Mouse (Mus musculus): Measurements from ENCODE around the gene Hoxa2.

The Hoxa2 gene

DNA sequence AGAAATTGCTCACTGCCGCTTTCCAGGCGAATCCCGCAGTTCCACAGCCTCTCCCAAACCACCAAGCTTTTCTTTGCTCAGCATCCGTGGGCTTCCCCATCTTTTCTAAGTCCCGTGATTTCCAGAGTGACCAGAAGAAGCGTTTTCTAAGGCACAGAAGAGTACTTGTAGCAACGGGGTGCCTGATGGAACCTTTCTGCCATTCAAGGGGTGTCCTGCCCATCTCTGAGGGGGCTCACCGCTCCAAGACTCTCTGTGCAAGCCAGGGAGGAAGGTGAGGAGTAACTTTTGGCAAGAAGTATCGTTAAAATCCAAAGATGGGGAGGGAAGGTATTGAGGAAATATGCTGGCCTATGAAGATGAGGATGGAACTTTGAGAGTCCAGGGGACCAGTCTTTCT is 13.2 kb upstream of the Hoxa2 start:
- DNase-seq = no peak

GRCm38 (mm10) chr6:52177061-52177735 is 12.6 kb upstream of the Hoxa2 start, which contains the start of gene 5730596B20Rik:
Gene 5730596B20Rik, plus strand, starts transcription at chr6:52177498.
- DNase-seq = no peak

GRCm38 (mm10) chr6:52176391-52176790 is 11.8 kb upstream of the Hoxa2 start:
- no peak for DNase-seq

DNA sequence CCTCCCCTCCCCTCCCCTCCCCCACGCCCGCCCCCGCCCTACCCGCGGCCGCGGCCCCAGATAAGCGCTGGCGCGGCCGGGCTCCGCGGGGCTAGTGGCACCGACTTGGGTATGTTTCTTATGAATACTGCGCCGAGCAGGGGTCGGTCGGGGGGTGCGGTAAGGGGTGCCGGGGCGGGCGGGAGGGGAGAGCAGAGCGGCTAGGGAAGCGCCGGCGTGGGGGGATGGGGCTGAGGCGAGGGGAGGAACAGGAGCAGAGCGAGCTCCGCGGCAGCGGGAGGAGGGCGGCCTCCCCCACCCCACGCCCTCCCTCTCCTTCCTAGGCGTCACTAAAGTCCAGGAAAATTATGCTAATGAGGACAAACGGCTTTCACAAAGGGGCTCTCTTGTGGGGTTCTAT is 11.2 kb upstream of the Hoxa2 start:
- no peak for DNase-seq

DNA sequence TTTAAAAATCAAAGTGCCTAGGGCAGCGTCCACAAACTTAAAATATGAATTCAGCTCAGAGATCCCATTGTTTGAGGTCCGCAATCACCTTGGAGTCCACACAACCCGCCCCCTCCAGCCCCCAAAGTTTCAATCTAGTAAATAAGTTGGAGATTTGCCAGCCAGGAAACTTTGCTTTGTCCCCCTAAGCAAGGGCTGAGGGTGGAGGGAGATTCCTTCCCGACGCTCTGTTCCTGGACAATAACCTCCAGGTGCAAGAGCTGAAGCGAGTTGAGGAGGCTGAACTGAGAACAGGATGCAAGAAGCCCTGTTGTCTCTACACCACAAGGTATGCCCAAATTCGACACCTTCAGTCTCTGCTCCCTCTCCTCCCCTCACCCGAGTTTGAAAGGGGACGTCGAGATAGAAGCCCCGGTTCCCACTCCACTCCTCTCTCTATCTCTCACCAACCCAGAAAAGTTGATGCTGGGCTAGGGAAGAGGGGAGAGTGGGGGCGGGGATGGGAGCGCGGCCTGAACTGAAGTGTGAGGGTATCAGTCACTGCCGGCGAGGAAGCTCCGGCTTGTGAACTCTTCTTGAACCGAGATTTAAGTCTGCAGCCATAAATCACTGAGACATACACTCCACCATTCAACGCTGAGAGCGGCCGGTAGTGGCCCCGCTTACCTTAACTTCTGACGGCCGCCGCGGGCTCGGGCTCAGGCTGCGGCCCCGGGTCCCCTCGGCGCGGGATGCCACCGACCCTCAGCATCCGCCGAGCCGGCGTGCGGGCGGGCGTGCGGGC is 10.5 kb upstream of the Hoxa2 start:
- no peak for DNase-seq

DNA sequence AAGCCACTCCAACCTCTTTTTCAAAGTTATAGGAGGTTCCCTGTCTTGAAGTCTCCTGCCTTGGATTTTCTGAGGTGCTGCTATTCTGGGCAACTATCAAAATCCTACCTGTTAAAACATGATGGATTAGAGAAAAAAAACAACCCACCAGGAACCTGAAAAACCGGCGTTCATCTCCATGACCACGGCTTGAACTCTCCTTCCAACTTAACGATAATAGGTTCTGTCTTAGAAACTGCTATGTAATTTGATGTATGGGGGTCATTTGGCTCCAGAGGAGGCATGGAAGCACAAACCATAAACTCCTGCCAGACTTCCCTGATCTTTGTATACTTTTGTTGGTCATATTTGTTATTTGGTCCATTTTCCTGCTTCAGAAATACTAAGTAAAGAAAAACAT is 9.0 kb upstream of the Hoxa2 start:
- DNase-seq = no peak

DNA sequence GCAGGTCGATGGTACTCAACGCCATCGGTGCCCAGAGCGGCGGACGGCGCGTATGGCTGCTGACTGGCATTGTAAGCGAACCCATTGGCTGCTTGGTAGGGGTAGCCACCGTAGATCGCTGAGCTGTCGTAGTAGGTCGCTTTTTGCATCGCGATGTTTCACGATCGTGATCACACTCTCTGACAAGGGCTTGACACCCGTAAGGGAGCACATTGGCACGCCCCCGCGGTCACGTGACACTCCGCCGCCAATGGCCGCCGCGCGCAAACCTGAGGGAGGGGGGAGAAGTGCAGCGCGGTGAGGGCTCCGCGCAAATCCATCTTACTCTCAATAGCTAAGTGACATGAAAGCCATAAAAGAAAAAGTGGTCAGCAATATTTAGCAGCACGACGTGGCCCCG is 7.9 kb upstream of the Hoxa2 start:
- peak in 1 of 2 experiments; percentile 55 for DNase-seq

DNA sequence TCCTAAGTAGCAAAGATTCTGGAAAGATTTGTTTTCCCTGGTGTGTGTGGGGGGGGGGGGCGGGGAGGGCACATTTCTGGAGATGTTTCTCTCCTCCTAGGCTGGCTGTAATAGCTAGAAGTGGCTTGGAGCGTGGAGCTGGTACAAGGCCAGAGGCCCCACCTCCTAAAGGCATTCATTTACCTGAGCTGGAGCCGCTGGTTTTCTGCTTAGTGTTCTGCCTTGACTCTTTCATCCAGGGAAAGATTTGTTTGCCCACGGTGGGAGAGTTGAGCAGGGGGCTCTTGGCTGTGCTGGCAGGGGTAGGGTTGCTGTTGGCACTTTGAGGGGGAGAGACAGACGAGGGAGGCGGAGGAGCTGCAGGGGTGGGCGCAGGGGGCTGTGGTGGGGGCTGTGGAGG is 7.3 kb upstream of the Hoxa2 start:
- DNase-seq = no peak

DNA sequence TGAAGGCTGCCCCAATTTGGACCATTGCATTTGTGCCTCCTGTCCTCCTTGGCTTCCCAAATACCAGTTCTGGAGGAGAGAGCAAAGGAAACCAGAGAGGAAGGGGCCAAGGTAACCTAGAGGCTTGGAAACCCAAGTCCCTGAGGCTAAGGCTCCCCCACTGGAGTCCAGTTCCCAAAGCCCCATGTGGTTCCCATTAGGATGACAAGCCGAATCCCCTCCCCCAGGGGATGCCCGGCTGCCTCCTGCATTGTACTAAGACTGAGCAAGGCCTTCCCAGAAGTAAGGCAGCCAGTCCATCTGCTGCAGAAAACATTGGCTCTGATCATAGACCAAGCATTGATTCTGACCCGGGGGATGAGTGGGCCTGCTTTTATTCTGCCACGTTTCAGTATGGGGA is 6.7 kb upstream of the Hoxa2 start:
- DNase-seq = no peak

- DNase-seq = no peak
Observed at GRCm38 (mm10) chr6:52170898-52171223, 6.2 kb upstream of the Hoxa2 start.

- DNase-seq = no peak
Observed at GRCm38 (mm10) chr6:52170166-52170897, 5.7 kb upstream of the Hoxa2 start.

- DNase-seq = no peak
Observed at GRCm38 (mm10) chr6:52169499-52170165, 5.0 kb upstream of the Hoxa2 start.

GRCm38 (mm10) chr6:52168191-52169055 is 3.8 kb upstream of the Hoxa2 start:
- no peak for DNase-seq

DNA sequence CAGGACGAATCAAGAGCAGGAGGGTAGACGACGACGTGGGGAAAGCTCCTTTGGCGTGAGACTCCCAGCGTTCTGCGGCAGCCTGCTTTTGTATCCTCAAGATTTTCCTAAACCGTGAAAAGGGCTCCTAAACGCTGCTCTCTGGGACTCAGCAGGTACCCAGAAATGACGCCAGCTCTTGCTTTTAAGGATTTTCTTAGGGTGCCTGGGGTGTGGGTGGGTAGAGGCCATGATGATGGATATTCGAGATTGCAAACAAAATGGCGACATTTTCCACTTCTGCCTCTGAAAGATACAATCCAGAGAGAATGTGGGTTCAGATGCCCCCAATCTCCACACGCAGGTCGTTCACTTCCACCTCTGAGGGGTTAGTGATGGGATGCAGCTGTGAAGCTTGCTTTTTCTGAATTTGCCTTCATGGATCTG is 3.1 kb upstream of the Hoxa2 start:
- DNase-seq = no peak

- no peak for DNase-seq
Observed at GRCm38 (mm10) chr6:52167176-52167575, 2.5 kb upstream of the Hoxa2 start.

- DNase-seq = no peak
Observed at GRCm38 (mm10) chr6:52166431-52167077, 1.9 kb upstream of the Hoxa2 start.

DNA sequence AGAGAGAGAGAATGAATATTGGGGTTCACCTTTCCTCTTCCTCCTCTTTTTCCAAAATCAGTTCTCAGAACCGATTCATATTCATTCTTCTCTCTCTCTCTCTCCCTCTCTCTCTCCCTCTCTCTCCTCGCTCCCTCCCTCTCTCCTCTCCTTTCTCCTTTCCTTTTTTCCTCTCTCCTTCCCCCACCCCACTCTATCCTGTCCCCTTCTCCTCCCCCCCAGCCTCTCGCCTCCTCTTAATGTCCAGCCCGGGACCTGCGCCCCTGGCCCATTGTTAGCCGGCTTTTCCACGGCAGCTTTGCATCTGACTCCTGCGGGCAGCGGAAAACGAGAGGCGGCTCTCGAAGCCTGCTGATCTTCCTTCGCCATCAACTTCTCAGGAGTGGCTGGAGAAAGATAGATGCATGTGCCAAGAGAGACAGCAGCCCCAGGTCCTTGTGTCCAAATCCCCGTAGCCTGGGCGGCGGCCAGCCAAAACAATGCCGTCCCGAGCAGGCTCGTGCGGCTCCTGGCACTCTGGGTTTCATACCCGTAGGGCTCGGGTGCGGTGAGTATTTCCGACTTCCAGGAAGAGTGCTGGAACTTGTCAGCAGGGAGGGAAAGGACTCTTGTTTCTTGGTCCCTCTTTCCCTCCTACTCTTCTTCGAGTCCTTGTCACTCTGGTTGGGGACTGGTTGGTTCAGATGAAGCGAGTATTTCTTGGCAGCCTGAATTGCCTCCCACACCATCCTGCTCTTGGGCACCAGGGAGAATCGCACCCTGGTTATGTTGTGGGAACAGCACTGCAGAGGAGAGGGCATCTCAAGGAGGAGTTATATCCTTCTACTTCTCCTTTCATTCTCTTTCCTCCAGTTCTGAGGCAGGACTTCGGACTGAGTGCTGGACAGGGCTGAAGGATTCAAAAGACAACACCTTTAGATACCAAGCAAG is 1.1 kb upstream of the Hoxa2 start:
- DNase-seq = peak in 1 of 2 experiments; percentile 14

DNA sequence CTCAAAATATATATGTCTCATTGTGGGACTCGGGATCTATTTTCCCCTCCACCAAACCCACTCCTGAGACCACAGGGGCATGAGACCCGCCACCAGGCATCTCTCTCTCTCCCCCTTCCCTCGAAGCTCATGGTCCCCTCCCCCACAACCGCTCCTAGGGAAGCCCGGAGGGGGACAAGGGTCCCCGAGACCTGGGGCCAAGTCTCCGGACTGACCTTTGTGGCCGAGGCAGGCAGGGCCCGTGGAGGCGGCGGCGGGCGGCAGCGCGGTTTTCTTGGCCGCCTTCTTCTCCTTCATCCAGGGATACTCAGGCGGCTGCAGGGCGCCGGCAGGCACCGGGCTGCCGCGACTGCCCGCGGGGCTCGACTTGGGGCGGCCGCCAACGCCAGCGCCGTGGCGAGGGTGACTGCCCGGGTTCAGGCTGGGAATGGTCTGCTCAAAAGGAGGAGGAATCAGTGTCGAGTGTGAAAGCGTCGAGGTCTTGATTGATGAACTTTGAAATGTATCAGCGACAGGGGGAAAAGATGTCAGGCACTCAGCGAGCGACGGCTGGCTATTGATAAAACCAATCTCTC is 493 bp downstream of the Hoxa2 start:
- peak in 1 of 2 experiments; percentile 27 for DNase-seq

- peak in 1 of 2 experiments; percentile 28 for DNase-seq
Observed at GRCm38 (mm10) chr6:52163366-52164031, 1.1 kb downstream of the Hoxa2 start.

Data from cerebellum, postnatal 14 days (tissue).